Mouse (Mus musculus) cerebellum, adult 18-20 months (tissue): ENCODE measurements around the gene Hmgn1.
"Not testable (repeated sequence)": the region's sequence is repeated elsewhere in the genome, so short reads cannot be mapped to it uniquely, and the experiment has no call there.

ENCODE experiments used
- DNase-seq, 2 experiments: peaks; one replicate each; pipeline ENCODE4 v3.0.0; 2021

The Hmgn1 gene

GRCm38 (mm10) chr16:96120022-96120623, 7.4 kb downstream of the Hmgn1 start:
- no peak for DNase-seq

GRCm38 (mm10) chr16:96114729-96115128, 12.8 kb downstream of the Hmgn1 start:
- DNase-seq: no peak

GRCm38 (mm10) chr16:96112769-96113168, 14.8 kb downstream of the Hmgn1 start:
- DNase-seq: no peak

GRCm38 (mm10) chr16:96110655-96111345, 16.7 kb downstream of the Hmgn1 start:
- no peak for DNase-seq

- no peak for DNase-seq
Measured at GRCm38 (mm10) chr16:96109673-96110072, 17.9 kb downstream of the Hmgn1 start.

GRCm38 (mm10) chr16:96103036-96103435, 24.5 kb downstream of the Hmgn1 start:
- DNase-seq: peak in 1 of 2 experiments; percentile 26

- DNase-seq: not testable (repeated sequence)
Measured at GRCm38 (mm10) chr16:96097811-96098210, 29.7 kb downstream of the Hmgn1 start.

GRCm38 (mm10) chr16:96095966-96096365, 31.6 kb downstream of the Hmgn1 start:
- DNase-seq: no peak

- DNase-seq: no peak
Measured at GRCm38 (mm10) chr16:96091515-96092504, 35.7 kb downstream of the Hmgn1 start.

GRCm38 (mm10) chr16:96088120-96088519, 39.4 kb downstream of the Hmgn1 start:
- no peak for DNase-seq

GRCm38 (mm10) chr16:96087436-96087835, 40.1 kb downstream of the Hmgn1 start:
- no peak for DNase-seq

GRCm38 (mm10) chr16:96087001-96087400, 40.5 kb downstream of the Hmgn1 start:
- DNase-seq: no peak

GRCm38 (mm10) chr16:96085597-96085996, 41.9 kb downstream of the Hmgn1 start:
- DNase-seq: no peak

- DNase-seq: peak in 1 of 2 experiments; percentile 38
Measured at GRCm38 (mm10) chr16:96083179-96083646, 44.3 kb downstream of the Hmgn1 start.

- DNase-seq: peak; percentile 89 to 94
Measured at GRCm38 (mm10) chr16:96082301-96083178, 45.0 kb downstream of the Hmgn1 start, which contains the start of gene Brwd1. Brwd1 (minus strand) TSS chr16:96082526.

- peak in 1 of 2 experiments; percentile 74 for DNase-seq
Measured at GRCm38 (mm10) chr16:96081742-96082241, 45.7 kb downstream of the Hmgn1 start.

- peak; percentile 84 to 95 for DNase-seq
Measured at GRCm38 (mm10) chr16:96081331-96081730, 46.2 kb downstream of the Hmgn1 start.

- DNase-seq: no peak
Measured at GRCm38 (mm10) chr16:96080524-96080923, 47.0 kb downstream of the Hmgn1 start.
